Mouse (Mus musculus): ENCODE results near the gene Pole2.

- TF ChIP-seq GATA1 (IDR thresholded peaks at IDR 0.05; ENCODE audit: borderline replicate concordance, low read length) (no peak), FLI1 (IDR thresholded peaks at IDR 0.05; ENCODE audit: low read length) (no peak)
Observed at GRCm38 (mm10) chr12:69268956-69269355, 41.0 kb upstream of the Pole2 start.
